Mouse (Mus musculus): ENCODE data around the gene Pappa2. TPM values are rescaled to one million over a fixed set of nuclear protein-coding genes. Genes with fewer than 3 reads are reported as not detected.

Pappa2 gene
- polyA plus RNA-seq, 1 experiment from 2014 or later, result 1.9 TPM

GRCm38 (mm10) chr1:158953479-158954207 lies 26.6 kb downstream of the Pappa2 start:
- DNase-seq (ENCODE audit: low spot score, missing footprints), result peak; percentile 97
- no peak overlapping the region for H3K4me3 ChIP-seq (ENCODE audit: low read depth, low read length)
- no peaks in the 10 kb centered on the region for H3K9me3 ChIP-seq (ENCODE audit: control insufficient read depth, low read length)
- no peak overlapping the region for H3K4me2 ChIP-seq
- no peak overlapping the region for H3K27ac ChIP-seq (ENCODE audit: low read depth, low read length)
- WGBS, result 41% methylated on average over 6 of the region's 6 CpGs
- no peak overlapping the region for H3K9ac ChIP-seq (ENCODE audit: low read length)
- no peaks in the 10 kb centered on the region for H3K4me1 ChIP-seq (ENCODE audit: control insufficient read depth, insufficient read depth, low read length)
- ATAC-seq (ENCODE audit: low FRiP score), result peak; percentile 85
- H3K36me3 ChIP-seq (ENCODE audit: control insufficient read depth, insufficient read depth, low read length), result no peaks in the 10 kb centered on the region
- H3K27me3 ChIP-seq (ENCODE audit: control insufficient read depth, insufficient read depth, low read length), result no peaks in the 10 kb centered on the region

GRCm38 (mm10) chr1:158949041-158949440 lies 31.2 kb downstream of the Pappa2 start:
- Histone ChIP-seq H3K4me3 (ENCODE audit: low read depth, low read length) (no peak overlapping the region), H3K27me3 (ENCODE audit: control insufficient read depth, insufficient read depth, low read length) (no peaks in the 10 kb centered on the region), H3K4me1 (ENCODE audit: control insufficient read depth, insufficient read depth, low read length) (no peaks in the 10 kb centered on the region), H3K36me3 (ENCODE audit: control insufficient read depth, insufficient read depth, low read length) (no peaks in the 10 kb centered on the region), H3K9ac (ENCODE audit: low read length) (no peak overlapping the region), H3K4me2 (no peak overlapping the region), H3K9me3 (ENCODE audit: control insufficient read depth, low read length) (no peaks in the 10 kb centered on the region), H3K27ac (ENCODE audit: low read depth, low read length) (no peak overlapping the region)
- DNase-seq (ENCODE audit: low spot score, missing footprints) (no peak), ATAC-seq (ENCODE audit: low FRiP score) (no peak)
- WGBS, result 90% methylated on average over 6 of the region's 6 CpGs

- DNase-seq (ENCODE audit: low spot score, missing footprints) (no peak), ATAC-seq (ENCODE audit: low FRiP score) (no peak)
- Histone ChIP-seq H3K36me3 (ENCODE audit: control insufficient read depth, insufficient read depth, low read length) (no peaks in the 10 kb centered on the region), H3K27ac (ENCODE audit: low read depth, low read length) (no peak overlapping the region), H3K4me3 (ENCODE audit: low read depth, low read length) (no peak overlapping the region), H3K27me3 (ENCODE audit: control insufficient read depth, insufficient read depth, low read length) (no peaks in the 10 kb centered on the region), H3K9me3 (ENCODE audit: control insufficient read depth, low read length) (no peaks in the 10 kb centered on the region), H3K4me1 (ENCODE audit: control insufficient read depth, insufficient read depth, low read length) (no peaks in the 10 kb centered on the region), H3K9ac (ENCODE audit: low read length) (no peak overlapping the region), H3K4me2 (no peak overlapping the region)
- 80% methylated on average over 6 of the region's 6 CpGs for WGBS
These were observed 32.1 kb downstream of the Pappa2 start for GRCm38 (mm10) chr1:158947981-158948735.

GRCm38 (mm10) chr1:158944936-158945335 lies 35.4 kb downstream of the Pappa2 start:
- DNase-seq (ENCODE audit: low spot score, missing footprints) (no peak), ATAC-seq (ENCODE audit: low FRiP score) (no peak)
- Histone ChIP-seq H3K27me3 (ENCODE audit: control insufficient read depth, insufficient read depth, low read length) (no peaks in the 10 kb centered on the region), H3K27ac (ENCODE audit: low read depth, low read length) (no peak overlapping the region), H3K4me1 (ENCODE audit: control insufficient read depth, insufficient read depth, low read length) (no peaks in the 10 kb centered on the region), H3K36me3 (ENCODE audit: control insufficient read depth, insufficient read depth, low read length) (no peaks in the 10 kb centered on the region), H3K4me2 (no peak overlapping the region), H3K9me3 (ENCODE audit: control insufficient read depth, low read length) (no peaks in the 10 kb centered on the region), H3K9ac (ENCODE audit: low read length) (no peak overlapping the region), H3K4me3 (ENCODE audit: low read depth, low read length) (no peak overlapping the region)
- 67% methylated on average over 4 of the region's 4 CpGs for WGBS

- WGBS, result 67% methylated on average over 3 of the region's 3 CpGs
- Histone ChIP-seq H3K27me3 (ENCODE audit: control insufficient read depth, insufficient read depth, low read length) (no peaks in the 10 kb centered on the region), H3K4me3 (ENCODE audit: low read depth, low read length) (no peak overlapping the region), H3K27ac (ENCODE audit: low read depth, low read length) (no peak overlapping the region), H3K36me3 (ENCODE audit: control insufficient read depth, insufficient read depth, low read length) (no peaks in the 10 kb centered on the region), H3K4me1 (ENCODE audit: control insufficient read depth, insufficient read depth, low read length) (no peaks in the 10 kb centered on the region), H3K9me3 (ENCODE audit: control insufficient read depth, low read length) (no peaks in the 10 kb centered on the region), H3K4me2 (no peak overlapping the region), H3K9ac (ENCODE audit: low read length) (no peak overlapping the region)
- DNase-seq (ENCODE audit: low spot score, missing footprints) (no peak), ATAC-seq (ENCODE audit: low FRiP score) (no peak)
These were observed 37.4 kb downstream of the Pappa2 start for GRCm38 (mm10) chr1:158942864-158943263.

- 86% methylated on average over 3 of the region's 3 CpGs for WGBS
- Histone ChIP-seq H3K9ac (ENCODE audit: low read length) (no peak overlapping the region), H3K4me2 (no peak overlapping the region), H3K36me3 (ENCODE audit: control insufficient read depth, insufficient read depth, low read length) (no peaks in the 10 kb centered on the region), H3K27ac (ENCODE audit: low read depth, low read length) (no peak overlapping the region), H3K9me3 (ENCODE audit: control insufficient read depth, low read length) (no peaks in the 10 kb centered on the region), H3K4me3 (ENCODE audit: low read depth, low read length) (no peak overlapping the region), H3K27me3 (ENCODE audit: control insufficient read depth, insufficient read depth, low read length) (no peaks in the 10 kb centered on the region), H3K4me1 (ENCODE audit: control insufficient read depth, insufficient read depth, low read length) (no peaks in the 10 kb centered on the region)
- DNase-seq (ENCODE audit: low spot score, missing footprints) (no peak), ATAC-seq (ENCODE audit: low FRiP score) (no peak)
These were observed 39.3 kb downstream of the Pappa2 start for GRCm38 (mm10) chr1:158940966-158941365.

- ATAC-seq (ENCODE audit: low FRiP score), result no peak
- WGBS, result 90% methylated on average over 3 of the region's 3 CpGs
- Histone ChIP-seq H3K4me3 (ENCODE audit: low read depth, low read length) (no peak overlapping the region), H3K9ac (ENCODE audit: low read length) (no peak overlapping the region), H3K36me3 (ENCODE audit: control insufficient read depth, insufficient read depth, low read length) (no peaks in the 10 kb centered on the region), H3K4me1 (ENCODE audit: control insufficient read depth, insufficient read depth, low read length) (no peaks in the 10 kb centered on the region), H3K4me2 (no peak overlapping the region), H3K9me3 (ENCODE audit: control insufficient read depth, low read length) (no peaks in the 10 kb centered on the region), H3K27ac (ENCODE audit: low read depth, low read length) (no peak overlapping the region), H3K27me3 (ENCODE audit: control insufficient read depth, insufficient read depth, low read length) (no peaks in the 10 kb centered on the region)
- DNase-seq (ENCODE audit: low spot score, missing footprints), result no peak
These were observed 45.8 kb downstream of the Pappa2 start for GRCm38 (mm10) chr1:158934447-158934846.

GRCm38 (mm10) chr1:158931202-158931827 lies 49.0 kb downstream of the Pappa2 start:
- no peak for DNase-seq (ENCODE audit: low spot score, missing footprints)
- H3K27ac ChIP-seq (ENCODE audit: low read depth, low read length), result no peak overlapping the region

GRCm38 (mm10) chr1:158929369-158929768 lies 50.9 kb downstream of the Pappa2 start:
- no peak overlapping the region for H3K4me3 ChIP-seq (ENCODE audit: low read depth, low read length)
- H3K27ac ChIP-seq (ENCODE audit: low read depth, low read length), result no peak overlapping the region
- H3K27me3 ChIP-seq (ENCODE audit: control insufficient read depth, insufficient read depth, low read length), result no peaks in the 10 kb centered on the region
- H3K4me2 ChIP-seq, result no peak overlapping the region
- DNase-seq (ENCODE audit: low spot score, missing footprints) (no peak), ATAC-seq (ENCODE audit: low FRiP score) (no peak)
- 78% methylated on average over 3 of the region's 3 CpGs for WGBS
- H3K4me1 ChIP-seq (ENCODE audit: control insufficient read depth, insufficient read depth, low read length), result no peaks in the 10 kb centered on the region
- no peaks in the 10 kb centered on the region for H3K9me3 ChIP-seq (ENCODE audit: control insufficient read depth, low read length)
- no peak overlapping the region for H3K9ac ChIP-seq (ENCODE audit: low read length)
- H3K36me3 ChIP-seq (ENCODE audit: control insufficient read depth, insufficient read depth, low read length), result no peaks in the 10 kb centered on the region

More at GRCm38 (mm10) chr1:158931202-158931827, 49.0 kb downstream of the Pappa2 start:
- no peak for ATAC-seq (ENCODE audit: low FRiP score)
- Histone ChIP-seq H3K36me3 (ENCODE audit: control insufficient read depth, insufficient read depth, low read length) (no peaks in the 10 kb centered on the region), H3K4me2 (no peak overlapping the region), H3K4me1 (ENCODE audit: control insufficient read depth, insufficient read depth, low read length) (no peaks in the 10 kb centered on the region), H3K9me3 (ENCODE audit: control insufficient read depth, low read length) (no peaks in the 10 kb centered on the region), H3K27me3 (ENCODE audit: control insufficient read depth, insufficient read depth, low read length) (no peaks in the 10 kb centered on the region), H3K4me3 (ENCODE audit: low read depth, low read length) (no peak overlapping the region), H3K9ac (ENCODE audit: low read length) (no peak overlapping the region)
- WGBS, result 85% methylated on average over 6 of the region's 6 CpGs
